Mouse (Mus musculus) adrenal gland, postnatal 10 days (tissue): ENCODE results near the gene Cyp4f18. TPM values are rescaled to one million over a fixed set of nuclear protein-coding genes. Genes with fewer than 3 reads are reported as not detected.
"Not testable (repeated sequence)": the region's sequence is repeated elsewhere in the genome, so short reads cannot be mapped to it uniquely, and the experiment has no call there.

Source experiments
- DNase-seq: peaks from one replicate; pipeline ENCODE4 v3.0.0; 2021; ENCODE audit warnings: mixed read lengths
- total RNA-seq, 2 experiments: library from RNA; stranded (reverse); gene quantifications; 2 replicates each; pipeline ENCODE4 v1.2.3; 2021

The Cyp4f18 gene
- total RNA-seq, 2 experiments from 2014 or later, result 1.7 to 1.8 TPM

DNA sequence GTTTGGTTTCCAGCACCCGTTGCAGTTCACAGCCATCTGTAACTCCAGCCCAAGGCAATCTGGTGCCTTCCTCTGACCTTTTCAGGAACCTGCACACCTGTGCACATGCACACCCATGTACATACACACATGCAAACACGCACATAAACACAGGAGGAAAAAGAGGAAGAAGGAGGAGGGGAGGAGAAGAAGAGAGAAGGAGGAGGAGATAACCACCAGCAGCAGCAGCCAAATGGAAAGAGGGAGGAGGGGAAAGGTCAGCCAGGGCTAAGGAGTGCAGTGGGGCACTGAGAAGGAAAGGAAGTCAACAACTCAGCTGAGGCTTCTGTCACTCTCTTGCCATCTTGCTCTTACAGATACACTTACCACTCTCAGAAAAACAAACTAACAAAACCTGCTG is 28.4 kb downstream of the Cyp4f18 start:
- no peak for DNase-seq

- no peak for DNase-seq
These were observed 35.2 kb downstream of the Cyp4f18 start for GRCm38 (mm10) chr8:71974211-71974610.

GRCm38 (mm10) chr8:71971945-71972344 is 37.5 kb downstream of the Cyp4f18 start:
- DNase-seq, result peak; percentile 54

- no peak for DNase-seq
These were observed 40.8 kb downstream of the Cyp4f18 start for GRCm38 (mm10) chr8:71968636-71969035.

GRCm38 (mm10) chr8:71968100-71968499 is 41.3 kb downstream of the Cyp4f18 start:
- DNase-seq, result no peak

- DNase-seq, result no peak
These were observed 42.2 kb downstream of the Cyp4f18 start for GRCm38 (mm10) chr8:71967261-71967660.

- no peak for DNase-seq
These were observed 43.0 kb downstream of the Cyp4f18 start for GRCm38 (mm10) chr8:71966411-71966810.

GRCm38 (mm10) chr8:71965166-71965565 is 44.3 kb downstream of the Cyp4f18 start:
- peak; percentile 49 for DNase-seq

GRCm38 (mm10) chr8:71964051-71964450 is 45.4 kb downstream of the Cyp4f18 start:
- peak; percentile 56 for DNase-seq

DNA sequence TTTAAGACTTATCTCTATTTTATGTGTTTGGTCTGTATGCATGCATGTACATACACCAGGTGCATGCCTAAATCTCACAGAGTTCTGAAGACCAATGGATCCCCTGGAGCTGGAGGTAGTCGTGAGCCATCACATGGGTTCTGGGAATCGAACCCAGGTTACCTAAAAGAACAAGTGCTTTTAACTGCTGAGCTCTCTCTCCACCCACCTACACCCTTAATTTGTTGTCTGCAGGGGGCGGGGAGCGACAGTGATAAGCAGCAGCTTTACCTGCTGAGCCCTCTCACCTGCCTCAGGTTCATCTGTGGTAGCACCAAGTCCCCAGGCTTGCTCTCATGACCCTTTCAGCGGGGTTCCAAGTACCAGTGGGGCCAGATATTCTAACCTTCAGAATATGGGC is 47.6 kb downstream of the Cyp4f18 start:
- no peak for DNase-seq

DNA sequence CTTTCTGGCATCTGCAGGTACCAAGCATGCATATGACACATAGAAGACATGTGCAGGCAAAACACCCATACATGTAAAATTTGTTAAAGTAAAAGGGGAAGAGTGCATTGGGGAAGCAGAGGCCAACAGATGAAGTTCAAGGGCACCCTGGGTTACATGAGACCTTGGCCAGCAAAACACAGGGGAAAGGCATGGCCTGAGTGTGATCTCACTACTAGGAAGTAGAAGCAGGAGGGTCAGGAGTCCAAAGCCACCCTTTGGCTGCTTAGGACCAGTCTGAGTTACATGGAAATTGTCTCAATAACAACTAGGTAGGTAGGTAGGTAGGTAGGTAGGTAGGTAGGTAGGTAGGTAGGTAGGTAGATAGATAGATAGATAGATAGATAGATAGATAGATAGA is 48.9 kb downstream of the Cyp4f18 start:
- no peak for DNase-seq

DNA sequence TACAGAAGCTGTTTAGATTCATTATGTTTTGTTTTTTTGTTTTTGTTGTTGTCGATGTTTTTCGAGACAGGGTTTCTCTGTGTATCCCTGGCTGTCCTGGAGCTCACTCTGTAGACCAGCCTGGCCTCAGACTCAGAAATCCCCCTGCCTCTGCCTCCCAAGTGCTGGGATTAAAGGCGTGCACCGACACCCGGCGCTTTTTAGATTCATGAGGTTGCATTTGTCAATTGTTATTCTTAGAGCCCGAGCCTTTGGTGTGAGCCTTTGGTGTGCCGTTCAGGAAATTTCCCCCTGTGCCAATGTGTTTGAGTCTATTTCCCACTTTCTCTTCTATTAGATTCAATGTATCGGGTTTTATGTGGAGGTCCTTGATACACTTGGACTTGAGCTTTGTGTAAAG is 54.8 kb downstream of the Cyp4f18 start:
- no peak for DNase-seq

DNA sequence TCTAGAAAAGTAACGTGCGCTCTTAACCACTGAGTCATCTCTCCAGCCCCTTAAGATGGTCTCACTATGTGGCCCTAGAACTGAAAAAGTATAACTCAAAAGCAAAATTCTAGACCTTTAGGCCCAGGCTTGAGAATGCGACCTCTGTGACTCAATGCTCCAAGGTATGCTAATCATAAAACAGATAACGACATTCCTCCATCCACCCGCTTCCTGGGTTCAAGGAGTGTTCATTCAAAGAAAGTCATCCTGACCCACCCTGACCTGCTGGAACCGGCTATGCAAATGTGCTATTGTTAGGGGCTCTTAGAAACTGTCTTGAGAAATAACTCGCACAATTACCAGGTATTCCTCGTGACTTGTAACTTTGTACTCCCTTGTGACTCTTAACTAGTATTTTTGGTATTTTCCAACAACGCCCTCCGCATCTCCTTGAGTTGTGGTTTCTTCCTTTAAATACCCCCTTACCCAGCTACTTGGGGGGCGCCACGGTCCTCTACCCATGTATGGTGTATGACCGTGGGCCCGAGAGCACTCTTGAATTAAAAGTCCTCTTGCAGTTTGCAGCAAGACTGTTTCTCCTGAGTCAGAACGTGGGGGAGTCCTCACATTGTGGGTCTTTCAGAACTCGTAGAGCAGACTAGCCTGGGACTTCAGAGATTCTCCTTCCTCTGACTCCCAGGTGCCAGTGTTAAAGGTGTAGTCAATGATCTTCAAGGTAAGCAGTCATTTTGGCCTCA is 56.3 kb downstream of the Cyp4f18 start:
- not testable (repeated sequence) for DNase-seq

- no peak for DNase-seq
These were observed 56.9 kb downstream of the Cyp4f18 start for GRCm38 (mm10) chr8:71952489-71952888.

DNA sequence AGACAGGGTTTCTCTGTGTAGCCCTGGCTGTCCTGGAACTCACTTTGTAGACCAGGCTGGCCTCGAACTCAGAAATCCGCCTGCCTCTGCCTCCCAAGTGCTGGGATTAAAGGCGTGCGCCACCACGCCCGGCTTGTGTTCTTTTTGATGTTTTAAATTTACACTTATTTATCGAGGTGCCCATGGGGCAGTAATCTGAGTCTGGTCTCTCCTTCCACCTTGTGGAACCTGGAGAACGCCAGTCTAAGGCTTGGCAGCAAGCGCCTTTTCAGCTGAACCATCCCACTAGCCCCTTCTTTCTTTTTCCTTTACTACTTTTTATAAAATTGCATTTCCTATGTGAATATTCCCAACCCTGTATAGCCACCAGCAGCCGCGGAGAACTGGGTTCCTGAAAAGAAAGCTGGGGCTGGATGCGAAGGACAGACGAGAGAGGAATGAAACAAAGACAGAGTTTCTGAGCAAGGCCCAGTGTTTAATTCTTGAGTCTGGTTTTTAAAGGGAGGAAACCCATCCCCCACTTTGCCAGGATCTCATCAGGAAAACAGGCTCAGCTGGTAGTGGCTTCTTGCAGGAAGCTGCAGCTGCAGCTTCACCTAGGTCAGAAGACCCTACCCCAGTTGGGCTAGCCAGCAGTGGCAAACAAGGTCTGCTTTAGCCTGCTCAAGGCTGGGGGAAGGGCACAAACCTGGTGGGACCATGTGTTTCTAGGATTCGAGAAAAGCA is 57.8 kb downstream of the Cyp4f18 start:
- DNase-seq, result peak; percentile 15

DNA sequence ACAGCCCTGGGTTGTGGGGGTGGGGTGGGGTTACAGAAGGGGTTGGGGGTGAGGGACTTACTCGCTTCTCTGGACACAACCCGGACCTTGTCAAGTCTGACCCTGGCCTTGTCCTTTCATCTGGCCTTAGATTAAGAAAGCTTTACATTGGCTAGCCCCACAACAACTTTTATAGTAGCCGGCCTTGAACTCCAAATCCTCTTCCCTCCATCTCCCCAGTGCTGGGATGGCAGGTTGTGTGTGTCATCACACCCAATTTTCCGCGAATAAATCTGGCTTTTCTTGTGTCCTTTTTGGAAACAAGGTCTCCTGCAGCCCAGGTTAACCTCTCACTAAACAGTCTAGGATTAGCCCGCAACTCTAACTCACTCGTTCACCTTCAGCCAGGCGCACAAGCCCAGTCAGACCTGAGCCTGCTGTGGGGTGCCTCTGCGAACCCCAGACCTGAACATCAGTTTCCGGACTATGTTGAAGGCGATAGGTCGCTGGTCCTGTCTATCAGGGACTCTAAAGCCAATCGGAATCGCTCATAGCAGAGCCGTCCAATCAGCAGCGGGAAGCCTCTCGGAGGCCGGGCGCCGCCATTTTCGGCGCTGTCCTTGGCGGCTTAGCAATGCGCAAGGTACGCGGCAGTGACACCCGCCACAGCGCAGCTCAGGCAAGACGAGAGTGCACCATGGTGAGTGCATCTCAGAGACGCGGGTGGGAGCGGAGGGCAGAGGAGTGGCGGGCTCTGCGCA is 58.8 kb downstream of the Cyp4f18 start, which contains the start of gene Zfp961:
Gene Zfp961, plus strand, starts transcription at position 557 of the 740 bp plus-strand sequence.
- DNase-seq, result peak; percentile 98

- DNase-seq, result no peak
These were observed 60.8 kb downstream of the Cyp4f18 start for GRCm38 (mm10) chr8:71948624-71949023.

GRCm38 (mm10) chr8:71941776-71942175 is 67.7 kb downstream of the Cyp4f18 start:
- DNase-seq, result no peak

DNA sequence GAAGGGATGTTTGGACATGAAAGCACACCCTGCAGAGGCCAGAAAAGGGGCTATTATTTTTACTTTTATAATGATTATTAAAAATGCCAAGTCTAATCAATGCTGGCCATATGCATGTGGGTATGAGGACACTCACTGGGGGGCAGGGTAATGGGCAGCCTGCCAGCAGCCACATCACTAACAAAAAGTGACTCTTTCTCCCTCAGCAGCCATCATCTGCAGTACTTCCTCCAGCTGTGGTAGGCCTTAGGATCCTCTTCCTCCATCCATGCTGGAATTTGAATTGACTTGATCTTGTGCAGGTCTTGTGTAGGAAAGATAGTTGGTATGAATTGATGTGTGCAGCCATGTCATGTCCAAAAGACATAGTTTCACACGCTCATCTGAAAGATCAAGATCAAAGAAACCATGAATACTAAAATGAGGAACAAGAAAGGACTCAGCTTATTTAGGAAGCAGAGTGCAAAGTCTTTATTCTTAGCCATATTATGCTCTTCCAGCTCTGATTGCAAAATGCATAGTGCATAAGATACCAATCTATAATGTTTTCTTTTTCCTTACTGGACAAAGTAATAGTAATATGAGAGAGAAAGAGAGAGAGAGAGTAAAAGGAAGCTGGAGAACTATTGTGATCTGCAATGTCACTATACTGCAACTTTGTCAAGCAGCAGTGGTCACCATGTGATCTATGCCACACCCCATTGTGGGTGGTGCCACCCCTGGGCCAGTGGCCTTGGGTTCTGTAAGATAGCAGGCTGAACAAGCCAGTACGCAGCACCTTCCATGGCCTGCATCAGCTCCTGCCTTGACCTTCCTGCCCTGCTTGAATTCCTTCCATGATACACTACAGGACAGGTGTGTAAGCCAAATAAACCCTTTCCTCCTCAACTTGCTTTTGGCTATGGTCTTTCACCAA is 68.9 kb downstream of the Cyp4f18 start:
- no peak for DNase-seq
